Mouse (Mus musculus): Measurements from ENCODE around the gene Gm8947. TPM values are rescaled to one million over a fixed set of nuclear protein-coding genes. Genes with fewer than 3 reads are reported as not detected.
"Not testable (repeated sequence)": the region's sequence is repeated elsewhere in the genome, so short reads cannot be mapped to it uniquely, and the experiment has no call there.

The Gm8947 gene
- polyA plus RNA-seq, 1 experiment from 2014 or later, result 0.26 TPM

DNA sequence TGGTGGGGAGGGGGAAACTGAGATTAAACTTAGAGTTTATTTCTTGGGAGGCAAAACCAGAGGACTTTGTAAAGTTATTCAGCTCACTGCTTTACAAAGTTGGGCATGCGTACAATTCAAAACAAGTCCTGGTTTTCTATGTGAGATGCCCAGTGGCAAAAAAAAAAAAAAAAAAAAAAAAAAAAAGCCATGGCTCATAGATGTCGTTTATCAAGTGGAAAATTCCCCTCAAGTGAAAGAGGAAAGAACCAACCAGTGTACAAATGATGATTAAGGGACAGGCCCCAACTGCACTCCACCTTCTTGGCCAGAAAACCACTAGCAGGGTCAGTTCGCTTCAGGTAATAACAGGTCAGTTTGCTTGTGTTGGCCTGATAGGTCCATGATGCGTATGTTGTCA is 3.7 kb upstream of the Gm8947 start:
- WGBS, result 89% methylated on average over 4 of the region's 4 CpGs
- 0 out of 2 replicates have a peak, but pooled peaks have one; percentile 33 for ATAC-seq (replicated peaks; ENCODE audit: low FRiP score)
- no peak overlapping the region for H3K4me3 ChIP-seq (replicated peaks)
- H3K4me1 ChIP-seq, result no peaks in the 10 kb centered on the region
- H3K36me3 ChIP-seq, result no peaks in the 10 kb centered on the region
- H3K27ac ChIP-seq, result no peak overlapping the region
- no peaks in the 10 kb centered on the region for H3K9me3 ChIP-seq (replicated peaks)
- H3K9ac ChIP-seq, result no peak overlapping the region
- no peak overlapping the region for H3K4me2 ChIP-seq
- no peaks in the 10 kb centered on the region for H3K27me3 ChIP-seq

DNA sequence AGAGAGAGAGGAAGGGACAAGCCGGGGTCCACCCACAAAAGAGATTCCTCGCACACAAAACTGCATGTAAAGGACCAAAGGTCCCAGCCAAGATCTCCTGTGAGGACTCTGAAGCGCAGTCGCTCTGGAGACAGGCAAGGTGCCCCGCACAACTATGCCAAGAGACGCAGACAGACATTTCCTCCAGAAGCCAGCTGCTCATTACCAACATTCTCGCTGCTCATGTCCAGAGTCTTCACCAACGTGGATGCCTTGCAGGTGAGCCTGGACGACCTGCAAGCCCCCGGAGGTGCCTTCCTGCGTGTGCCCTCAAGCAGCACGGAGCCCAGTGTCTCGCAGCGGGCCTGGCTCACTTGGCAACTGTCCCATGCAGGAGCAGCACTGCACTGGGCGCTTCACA is 563 bp downstream of the Gm8947 start:
- H3K9ac ChIP-seq; H3K4me2 ChIP-seq; H3K36me3 ChIP-seq; H3K27ac ChIP-seq; ATAC-seq (replicated peaks; ENCODE audit: low FRiP score); H3K9me3 ChIP-seq (replicated peaks); H3K4me3 ChIP-seq (replicated peaks); H3K4me1 ChIP-seq; H3K27me3 ChIP-seq: not testable (repeated sequence)
- WGBS, result 88% methylated on average over 15 of the region's 15 CpGs

- H3K27ac ChIP-seq; H3K27me3 ChIP-seq; ATAC-seq (replicated peaks; ENCODE audit: low FRiP score); H3K4me2 ChIP-seq; H3K9me3 ChIP-seq (replicated peaks); H3K9ac ChIP-seq; H3K4me1 ChIP-seq; H3K36me3 ChIP-seq; H3K4me3 ChIP-seq (replicated peaks): not testable (repeated sequence)
- 73% methylated on average over 4 of the region's 4 CpGs for WGBS
Observed at GRCm38 (mm10) chr1:151195986-151196385, 3.8 kb downstream of the Gm8947 start.

DNA sequence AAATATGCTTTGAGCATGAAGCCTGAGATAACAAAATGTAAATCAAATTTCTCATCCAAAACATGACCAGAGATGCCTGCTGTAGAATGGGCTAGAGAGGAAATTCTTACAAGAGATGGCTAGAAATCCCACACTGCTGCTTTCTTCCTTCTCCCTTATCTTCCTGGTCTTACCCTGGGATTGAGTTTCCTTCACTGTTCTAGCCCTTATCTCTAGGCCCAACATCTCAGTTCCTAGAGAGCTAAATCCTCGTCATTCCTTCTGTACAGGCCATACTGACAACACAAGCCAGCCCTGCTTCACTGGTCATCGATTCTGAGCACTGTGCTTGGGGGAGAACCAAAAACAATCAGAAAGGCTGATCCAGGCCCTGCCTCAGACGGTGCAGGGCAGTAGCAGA is 4.5 kb downstream of the Gm8947 start:
- not testable (repeated sequence) for H3K36me3 ChIP-seq; H3K27ac ChIP-seq; ATAC-seq (replicated peaks; ENCODE audit: low FRiP score); H3K4me2 ChIP-seq; H3K4me3 ChIP-seq (replicated peaks); H3K9me3 ChIP-seq (replicated peaks); H3K4me1 ChIP-seq; H3K27me3 ChIP-seq; H3K9ac ChIP-seq
- 79% methylated on average over 3 of the region's 3 CpGs for WGBS

DNA sequence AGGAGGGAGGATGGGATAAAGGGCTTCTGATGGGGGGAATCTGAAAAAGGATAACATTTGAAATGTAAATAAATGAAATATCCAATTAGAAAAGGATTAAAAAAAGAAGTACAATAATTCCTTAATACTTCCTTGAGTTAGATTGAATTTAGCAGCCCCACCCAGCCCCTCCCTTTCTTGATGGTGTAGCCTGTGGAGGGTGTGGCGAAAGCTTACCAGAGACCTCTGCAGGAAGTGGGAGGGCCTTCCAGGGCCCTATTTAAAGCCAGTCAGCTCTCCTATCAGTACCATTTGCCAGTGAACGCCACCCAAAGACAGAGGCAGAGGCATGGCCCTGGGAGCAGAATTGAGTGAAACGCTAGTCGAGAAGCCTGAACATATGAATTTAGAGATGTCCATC is 5.9 kb downstream of the Gm8947 start, which contains the start of gene Gm47995:
TSS of gene Gm47995 (plus strand) at position 329 of the 400 bp plus-strand sequence.
- not testable (repeated sequence) for H3K36me3 ChIP-seq; H3K9ac ChIP-seq; H3K4me2 ChIP-seq; H3K27me3 ChIP-seq; H3K27ac ChIP-seq; H3K4me1 ChIP-seq; H3K9me3 ChIP-seq (replicated peaks); ATAC-seq (replicated peaks; ENCODE audit: low FRiP score); H3K4me3 ChIP-seq (replicated peaks)
- WGBS, result 82% methylated on average over 3 of the region's 4 CpGs

GRCm38 (mm10) chr1:151200620-151201019 is 8.4 kb downstream of the Gm8947 start:
- H3K4me1 ChIP-seq; H3K9me3 ChIP-seq (replicated peaks); H3K4me2 ChIP-seq; H3K36me3 ChIP-seq; H3K9ac ChIP-seq; H3K27me3 ChIP-seq; H3K27ac ChIP-seq; H3K4me3 ChIP-seq (replicated peaks): not testable (repeated sequence)
- ATAC-seq (replicated peaks; ENCODE audit: low FRiP score), result 0 out of 2 replicates have a peak, but pooled peaks have one; percentile 36

DNA sequence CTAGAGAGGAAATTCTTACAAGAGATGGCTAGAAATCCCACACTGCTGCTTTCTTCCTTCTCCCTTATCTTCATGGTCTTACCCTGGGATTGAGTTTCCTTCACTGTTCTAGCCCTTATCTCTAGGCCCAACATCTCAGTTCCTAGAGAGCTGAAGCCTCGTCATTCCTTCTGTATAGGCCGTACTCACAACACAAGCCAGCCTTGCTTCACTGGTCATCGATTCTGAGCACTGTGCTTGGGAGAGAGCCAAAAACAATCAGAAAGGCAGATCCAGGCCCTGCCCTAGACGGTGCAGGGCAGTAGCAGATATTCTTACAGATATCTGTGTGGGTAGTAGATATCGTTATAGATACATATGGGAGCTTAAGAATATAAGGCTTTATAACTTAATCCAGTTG is 10.6 kb downstream of the Gm8947 start:
- ATAC-seq (replicated peaks; ENCODE audit: low FRiP score), result peak; percentile 78; the same call in 1 of the 2 replicates
- 55% methylated on average over 4 of the region's 5 CpGs for WGBS

GRCm38 (mm10) chr1:151203818-151204217 is 11.6 kb downstream of the Gm8947 start, which contains the start of gene 3110040M04Rik:
Gene 3110040M04Rik, plus strand, starts transcription at chr1:151204121.
- ATAC-seq (replicated peaks; ENCODE audit: low FRiP score); H3K4me2 ChIP-seq; H3K9ac ChIP-seq; H3K27ac ChIP-seq; H3K4me1 ChIP-seq; H3K27me3 ChIP-seq; H3K36me3 ChIP-seq; H3K4me3 ChIP-seq (replicated peaks); H3K9me3 ChIP-seq (replicated peaks): not testable (repeated sequence)
- no CpG with 5 or more reads among the region's 6 CpGs for WGBS

More for the DNA sequence above, 10.6 kb downstream of the Gm8947 start:
- not testable (repeated sequence) for H3K4me1 ChIP-seq; H3K27me3 ChIP-seq; H3K36me3 ChIP-seq; H3K27ac ChIP-seq; H3K4me3 ChIP-seq (replicated peaks); H3K9ac ChIP-seq; H3K9me3 ChIP-seq (replicated peaks); H3K4me2 ChIP-seq

GRCm38 (mm10) chr1:151208493-151208892 is 16.3 kb downstream of the Gm8947 start:
- H3K4me3 ChIP-seq (replicated peaks); H3K4me1 ChIP-seq; H3K9ac ChIP-seq; H3K36me3 ChIP-seq; H3K27ac ChIP-seq; H3K9me3 ChIP-seq (replicated peaks); H3K27me3 ChIP-seq; H3K4me2 ChIP-seq: not testable (repeated sequence)
- 56% methylated on average over 4 of the region's 5 CpGs for WGBS
- peak; percentile 43 for ATAC-seq (replicated peaks; ENCODE audit: low FRiP score)

GRCm38 (mm10) chr1:151208944-151209343 is 16.8 kb downstream of the Gm8947 start:
- H3K9me3 ChIP-seq (replicated peaks); H3K4me3 ChIP-seq (replicated peaks); H3K27me3 ChIP-seq; H3K27ac ChIP-seq; H3K4me1 ChIP-seq; ATAC-seq (replicated peaks; ENCODE audit: low FRiP score); H3K36me3 ChIP-seq; H3K4me2 ChIP-seq; H3K9ac ChIP-seq: not testable (repeated sequence)

DNA sequence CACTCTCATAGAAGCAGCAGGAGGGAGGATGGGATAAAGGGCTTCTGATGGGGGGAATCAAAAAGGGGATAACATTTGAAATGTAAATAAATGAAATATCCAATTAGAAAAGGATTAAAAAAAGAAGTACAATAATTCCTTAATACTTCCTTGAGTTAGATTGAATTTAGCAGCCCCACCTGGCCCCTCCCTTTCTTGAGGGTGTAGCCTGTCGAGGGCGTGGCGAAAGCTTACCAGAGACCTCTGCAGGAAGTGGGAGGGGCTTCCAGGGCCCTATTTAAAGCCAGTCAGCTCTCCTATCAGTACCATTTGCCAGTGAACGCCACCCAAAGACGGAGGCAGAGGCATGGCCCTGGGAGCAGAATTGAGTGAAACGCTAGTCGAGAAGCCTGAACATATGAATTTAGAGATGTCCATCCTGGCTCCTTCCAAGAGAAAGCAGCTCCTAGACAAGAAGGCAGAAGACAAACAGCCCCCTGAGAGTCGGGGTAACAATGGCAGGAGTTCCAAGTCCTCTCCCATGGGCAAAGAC is 17.7 kb downstream of the Gm8947 start, which contains the start of gene Gm47996:
TSS of gene Gm47996 (plus strand) at position 308 of the 532 bp plus-strand sequence.
- not testable (repeated sequence) for H3K4me2 ChIP-seq; H3K36me3 ChIP-seq; H3K9me3 ChIP-seq (replicated peaks); H3K9ac ChIP-seq; ATAC-seq (replicated peaks; ENCODE audit: low FRiP score); H3K27ac ChIP-seq; H3K4me3 ChIP-seq (replicated peaks); H3K27me3 ChIP-seq
- H3K4me1 ChIP-seq, result peaks cover 11% of the 10 kb centered on the region
- WGBS, result 94% methylated on average over 5 of the region's 8 CpGs

GRCm38 (mm10) chr1:151211666-151212065 is 19.5 kb downstream of the Gm8947 start:
- H3K9ac ChIP-seq; H3K9me3 ChIP-seq (replicated peaks); ATAC-seq (replicated peaks; ENCODE audit: low FRiP score); H3K4me3 ChIP-seq (replicated peaks); H3K36me3 ChIP-seq; H3K4me2 ChIP-seq; H3K27me3 ChIP-seq; H3K27ac ChIP-seq: not testable (repeated sequence)
- H3K4me1 ChIP-seq, result peaks cover 25% of the 10 kb centered on the region
- 88% methylated on average over 5 of the region's 5 CpGs for WGBS

GRCm38 (mm10) chr1:151214862-151215261 is 22.7 kb downstream of the Gm8947 start:
- Histone ChIP-seq H3K27me3 (no peaks in the 10 kb centered on the region), H3K27ac (peak overlapping the region; percentile 7; the same call in 1 of the 2 replicates), H3K4me3 (replicated peaks) (no peak overlapping the region), H3K4me2 (no peak overlapping the region), H3K4me1 (peaks cover 36% of the 10 kb centered on the region), H3K36me3 (no peaks in the 10 kb centered on the region), H3K9ac (no peak overlapping the region), H3K9me3 (replicated peaks) (no peaks in the 10 kb centered on the region)
- ATAC-seq (replicated peaks; ENCODE audit: low FRiP score), result no peak
- 54% methylated on average over 2 of the region's 2 CpGs for WGBS
